Comparison of ENCODE assay signal across 8 mouse cellular contexts in the genomic region with DNA sequence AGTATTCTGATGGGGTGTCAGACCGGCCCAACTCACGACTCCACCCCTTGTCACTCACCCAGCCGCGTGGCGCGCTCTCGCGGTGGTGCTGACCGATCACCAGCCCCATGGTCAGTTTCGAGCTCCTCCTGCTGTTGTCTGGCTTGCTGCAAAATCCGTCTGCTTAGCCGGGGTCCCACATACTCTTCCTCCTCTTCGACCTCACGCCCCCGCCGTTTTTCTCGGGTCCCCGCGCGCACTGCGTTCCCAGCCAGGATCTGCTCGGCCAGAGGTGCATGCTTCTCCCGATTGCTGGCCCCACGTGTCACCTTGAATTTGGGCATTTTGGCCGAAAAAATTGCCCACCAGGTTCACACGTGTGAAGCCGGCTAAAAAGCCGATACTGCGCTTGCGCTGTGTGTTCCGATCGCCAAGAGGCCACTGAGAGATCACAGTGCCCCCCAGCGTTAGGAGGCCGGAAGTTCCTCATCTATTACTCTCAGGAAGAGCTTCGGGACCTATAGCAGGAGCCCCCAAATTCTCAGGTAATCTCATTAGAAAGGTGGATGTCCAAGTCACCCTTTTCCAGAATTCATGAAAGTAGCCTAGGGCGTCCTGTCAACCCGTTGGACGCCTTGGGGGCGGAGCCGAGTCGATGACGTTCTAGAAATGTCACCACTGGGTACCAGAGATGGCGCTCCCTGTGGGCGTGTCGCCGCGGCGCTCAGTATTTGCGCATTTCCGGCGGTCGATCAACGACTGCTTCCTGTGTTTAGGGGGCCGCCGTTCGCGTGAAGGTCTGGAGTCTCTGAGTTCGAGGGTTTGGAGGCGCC. TPM values are rescaled to one million over a fixed set of nuclear protein-coding genes. Genes with fewer than 3 reads are reported as not detected.
DNase-seq lines count a peak whose midpoint lies in the region; ATAC-seq lines count a peak whose summit lies in the region.

A gene (minus strand): TSS at position 644 of the 812 bp plus-strand sequence.
A gene (plus strand): TSS at position 734 of the 812 bp plus-strand sequence.
A gene (plus strand): TSS at position 741 of the 812 bp plus-strand sequence.

- peaks cover 36% of the 10 kb centered on the region for H3K36me3 ChIP-seq in hindbrain, embryonic 12.5 days

- ATAC-seq in hindbrain, embryonic 12.5 days (ENCODE audit: low FRiP score): peak; percentile 91

- H3K4me1 ChIP-seq in hindbrain, embryonic 12.5 days: peaks cover 28% of the 10 kb centered on the region

- under 1% methylated on average over 59 of the region's 59 CpGs for WGBS in hindbrain, embryonic 12.5 days

- no peaks in the 10 kb centered on the region for H3K27me3 ChIP-seq in hindbrain, embryonic 12.5 days

- H3K9me3 ChIP-seq in hindbrain, embryonic 12.5 days (replicated peaks): no peaks in the 10 kb centered on the region

- peak; percentile 96 for DNase-seq in Muller cell, postnatal 12 days (ENCODE audit: inconsistent ontology term)
- peak; percentile 96 for DNase-seq in cerebellum, adult 9-11 months
- DNase-seq in frontal cortex, postnatal 10 days (ENCODE audit: low spot score in 2 of 2): peak; percentile 91 to 96
- DNase-seq in layer of hippocampus, postnatal 14 days (ENCODE audit: low spot score in 2 of 2): peak; percentile 95 to 98
- peak; percentile 98 for DNase-seq in lung, postnatal 14 days
- DNase-seq in retina, adult 2 months (ENCODE audit: low read depth, low spot score): peak; percentile 95
- peak; percentile 95 for DNase-seq in thymus, postnatal 36 days

- H3K4me2 ChIP-seq in hindbrain, embryonic 12.5 days (replicated peaks): peak within 1 kb of the TSS; percentile 91

- peak within 1 kb of the TSS; percentile 75 for H3K4me3 ChIP-seq in hindbrain, embryonic 12.5 days

- H3K9ac ChIP-seq in hindbrain, embryonic 12.5 days: peak within 1 kb of the TSS; percentile 83

- H3K27ac ChIP-seq in hindbrain, embryonic 12.5 days: peak within 1 kb of the TSS; percentile 73

RNA-seq across cellular contexts. Expression of the first gene that starts in this region (rescaled TPM):
- polyA plus RNA-seq in hindbrain, embryonic 12.5 days (2016; fragmentation: Nextera tagmentation; extraction: Ambion mirVana): 31.8 and 32.0 TPM in 2 replicates
- 10 to 100 TPM; 17.7 to 21.0 TPM for total RNA-seq in layer of hippocampus, postnatal 14 days (2021)

RNA-seq across cellular contexts. Expression of the second gene that starts in this region (rescaled TPM):
- polyA plus RNA-seq in hindbrain, embryonic 12.5 days (2016; fragmentation: Nextera tagmentation; extraction: Ambion mirVana): 38.8 and 39.0 TPM in 2 replicates
- total RNA-seq in layer of hippocampus, postnatal 14 days (2021): 10 to 100 TPM; 26.3 to 32.3 TPM

RNA-seq across cellular contexts. Expression of the third gene that starts in this region (rescaled TPM):
- 2.5 and 3.9 TPM in 2 replicates for polyA plus RNA-seq in hindbrain, embryonic 12.5 days (2016; fragmentation: Nextera tagmentation; extraction: Ambion mirVana)
- total RNA-seq in layer of hippocampus, postnatal 14 days (2021): 1 to 10 TPM; 6.1 to 6.6 TPM

Comparison
In these comparisons a context has a peak if more than half of its experiments do, and no peak if none do; other contexts are left out.
1. Peak in every context shown above with its lines: DNase-seq, ATAC-seq, H3K4me3 ChIP-seq and H3K27ac ChIP-seq.